Mouse (Mus musculus): ENCODE measurements around the gene Zc3h13.

Gene Zc3h13

DNA sequence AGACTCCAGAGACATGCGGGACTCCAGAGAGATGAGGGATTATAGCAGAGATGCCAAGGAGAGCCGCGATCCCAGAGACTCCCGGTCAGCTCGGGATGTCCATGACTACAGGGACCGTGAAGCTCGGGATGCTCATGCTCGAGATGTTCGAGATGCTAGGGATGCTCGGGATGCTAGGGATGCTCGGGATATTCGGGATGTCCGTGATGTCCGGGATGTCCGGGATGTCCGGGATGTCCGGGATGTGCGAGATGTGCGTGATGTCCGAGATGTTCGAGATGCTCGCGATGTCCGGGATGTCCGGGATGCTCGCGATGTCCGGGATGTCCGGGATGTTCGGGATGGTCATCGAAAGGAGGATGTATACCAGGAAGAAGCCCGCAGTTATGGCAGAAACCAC, 39.2 kb downstream of the Zc3h13 start:
- DNase-seq (ENCODE audit: low read depth, low spot score) = no peak

DNA sequence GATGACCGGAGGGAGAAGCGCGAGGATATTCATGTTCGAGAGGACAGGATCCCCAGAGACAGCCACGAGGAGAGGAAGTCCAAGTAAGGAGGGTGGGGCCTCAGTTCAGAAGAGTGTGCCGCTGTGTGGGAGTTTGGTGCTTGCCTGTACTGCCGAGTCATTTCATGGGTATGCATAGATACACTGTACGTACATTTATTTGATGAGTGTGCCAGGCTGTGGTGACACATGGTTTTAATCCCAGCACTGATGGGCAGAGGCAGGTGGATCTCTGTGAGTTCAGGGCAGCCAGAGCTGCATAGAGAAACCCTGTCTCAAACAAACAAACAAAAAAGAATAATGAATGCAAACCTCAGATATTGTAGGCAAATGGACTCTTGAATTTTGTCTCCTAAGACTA, 43.9 kb downstream of the Zc3h13 start:
- no peak for DNase-seq (ENCODE audit: low read depth, low spot score)

DNA sequence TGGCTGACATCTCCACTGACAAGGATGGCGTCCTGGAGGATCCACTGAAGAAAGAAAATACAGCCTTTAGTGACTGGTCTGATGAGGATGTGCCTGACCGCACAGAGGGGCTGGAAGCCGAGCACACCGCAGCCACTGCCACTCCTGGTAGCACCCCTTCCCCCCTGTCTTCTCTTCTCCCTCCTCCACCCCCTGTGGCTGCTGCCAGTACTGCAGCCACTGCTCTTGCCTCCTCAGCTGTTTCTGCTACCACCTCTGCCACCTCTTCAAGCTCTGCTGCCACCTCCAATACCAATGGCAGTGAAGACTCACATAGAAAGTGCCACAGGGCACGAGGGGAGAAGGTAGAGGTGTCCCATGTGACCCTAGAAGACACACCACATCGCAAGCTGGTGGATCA, 46.4 kb downstream of the Zc3h13 start:
- DNase-seq (ENCODE audit: low read depth, low spot score) = no peak

DNA sequence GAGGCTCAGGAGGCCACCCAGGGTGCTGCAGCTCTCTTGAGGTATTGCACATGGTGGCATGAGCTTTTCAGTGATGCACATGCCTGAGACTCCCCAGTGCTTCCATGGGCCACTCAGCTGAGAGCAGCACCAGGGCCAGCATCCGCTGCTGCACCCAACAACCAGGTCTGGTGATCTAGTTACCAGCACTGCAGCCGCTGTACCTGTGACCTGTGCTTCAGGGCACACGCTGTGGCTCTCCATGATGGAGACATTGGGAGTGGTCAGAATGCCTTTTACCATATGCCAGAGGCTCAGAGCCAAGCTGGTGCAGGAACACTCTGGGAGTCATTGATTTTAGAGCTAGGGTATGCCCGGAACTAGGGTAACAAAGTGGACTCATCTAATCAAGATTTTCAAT, 50.1 kb downstream of the Zc3h13 start:
- DNase-seq (ENCODE audit: low read depth, low spot score) = no peak

DNA sequence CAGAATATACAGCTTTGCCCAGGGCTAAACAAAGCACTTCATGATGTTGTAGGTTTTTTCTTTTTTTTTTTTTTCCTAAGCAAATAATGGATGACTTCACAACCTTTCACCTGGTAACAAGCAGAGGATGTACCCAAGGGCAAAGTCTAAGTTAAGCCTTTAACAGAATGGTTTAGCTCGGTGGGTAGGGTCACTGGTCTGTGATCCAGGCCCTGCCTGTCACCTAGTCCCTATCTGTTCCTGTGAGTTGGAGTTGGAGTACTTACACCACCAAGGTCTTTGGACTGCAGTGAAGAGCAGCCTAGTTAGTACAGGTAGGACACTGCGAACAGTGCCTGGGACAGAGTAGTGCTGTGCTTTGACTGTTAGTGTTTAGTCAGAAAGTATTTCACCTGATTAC, 53.7 kb downstream of the Zc3h13 start:
- no peak for DNase-seq (ENCODE audit: low read depth, low spot score)

DNA sequence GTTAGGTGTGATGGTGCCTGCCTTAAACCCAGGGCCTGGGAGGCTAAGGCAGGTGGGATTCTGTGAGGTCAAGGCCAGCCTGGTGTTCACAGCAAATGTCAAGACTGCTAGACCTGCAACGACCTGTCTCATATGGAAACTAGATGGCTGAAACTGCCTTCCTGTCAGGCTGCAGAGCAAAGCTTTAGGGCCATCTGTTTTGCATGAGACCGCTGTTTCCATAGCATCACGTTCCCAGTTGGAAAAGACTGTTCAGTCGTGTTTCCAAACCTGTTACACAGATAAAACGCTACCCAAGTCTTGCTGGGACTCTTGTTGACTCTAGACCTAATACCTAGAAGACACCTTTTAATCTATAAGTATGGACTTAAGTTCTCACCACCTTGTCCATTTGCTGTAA, 61.9 kb downstream of the Zc3h13 start:
- no peak for DNase-seq (ENCODE audit: low read depth, low spot score)

DNA sequence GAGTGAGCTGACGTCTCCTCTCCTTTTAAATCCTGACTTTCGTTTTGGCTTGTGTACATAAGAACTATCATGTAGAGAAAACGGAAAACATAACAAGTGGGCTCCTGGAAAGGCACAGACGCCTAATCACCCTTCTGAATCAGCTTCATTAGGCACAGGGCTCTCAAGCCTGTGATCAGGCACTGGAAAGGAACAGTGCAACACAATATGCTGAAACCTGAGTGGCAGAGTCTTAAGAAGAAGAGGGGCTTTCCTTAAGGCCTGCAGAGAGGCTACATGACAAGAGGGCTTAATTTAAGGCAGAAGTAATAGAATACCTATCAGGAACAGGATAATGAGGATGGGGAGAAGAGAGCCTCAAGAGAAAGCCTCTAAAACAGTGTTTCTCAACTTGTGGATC, 67.5 kb downstream of the Zc3h13 start:
- DNase-seq (ENCODE audit: low read depth, low spot score) = no peak

DNA sequence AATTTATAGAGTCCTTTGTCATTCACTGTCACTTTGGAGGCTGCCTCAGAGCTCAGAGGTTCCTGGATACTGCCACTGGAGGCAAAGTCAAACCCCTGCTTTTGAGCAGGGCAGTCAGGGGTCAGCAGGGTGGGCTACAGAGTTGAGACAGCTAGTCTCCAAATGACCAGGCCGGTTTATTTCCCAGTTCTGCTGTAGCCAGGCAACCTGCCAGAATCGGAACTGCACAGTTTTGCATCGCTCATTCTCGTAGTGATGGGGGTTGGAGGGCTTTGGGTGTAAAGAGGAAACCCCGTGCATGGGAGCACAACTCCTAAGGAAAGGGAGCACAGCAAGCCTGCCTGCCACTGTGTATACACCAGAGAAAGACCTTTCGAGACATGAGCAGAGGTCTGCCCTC, 79.1 kb downstream of the Zc3h13 start:
- DNase-seq (ENCODE audit: low read depth, low spot score) = no peak

DNA sequence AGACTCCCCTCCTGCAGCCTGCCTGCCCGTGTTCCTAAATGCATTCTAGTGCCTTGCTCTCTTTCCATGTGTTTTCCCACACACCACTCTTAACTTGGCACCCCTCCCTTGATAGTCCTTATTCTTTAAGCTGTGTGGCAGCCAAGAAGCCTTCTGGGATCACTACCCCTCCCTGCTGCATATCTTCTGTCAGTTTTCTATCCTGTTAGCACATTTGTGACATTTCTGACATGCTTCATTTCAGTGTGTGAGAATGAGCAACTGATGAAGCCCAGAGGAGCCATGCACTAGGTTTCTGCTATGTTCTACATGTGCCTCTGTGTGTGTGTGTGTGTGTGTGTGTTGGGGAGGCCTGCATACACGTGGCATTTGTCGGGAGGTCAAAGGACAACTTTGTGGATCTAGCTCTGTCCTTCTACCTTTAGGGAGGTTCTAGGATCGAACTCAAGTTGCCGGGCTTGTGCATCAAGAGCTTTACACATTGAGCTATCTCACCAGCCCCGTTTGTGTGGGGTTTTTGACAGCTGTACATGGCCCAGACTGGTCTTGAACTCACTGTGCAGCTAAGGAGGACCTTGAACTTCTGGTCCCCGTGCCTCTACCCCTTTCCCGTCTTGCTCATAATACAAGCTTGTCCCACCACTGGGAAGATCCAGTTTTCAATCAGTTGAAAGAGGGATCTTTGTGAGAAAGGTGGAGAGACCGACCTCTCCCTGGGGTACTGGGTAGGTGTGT, 81.3 kb downstream of the Zc3h13 start:
- DNase-seq (ENCODE audit: low read depth, low spot score) = no peak

DNA sequence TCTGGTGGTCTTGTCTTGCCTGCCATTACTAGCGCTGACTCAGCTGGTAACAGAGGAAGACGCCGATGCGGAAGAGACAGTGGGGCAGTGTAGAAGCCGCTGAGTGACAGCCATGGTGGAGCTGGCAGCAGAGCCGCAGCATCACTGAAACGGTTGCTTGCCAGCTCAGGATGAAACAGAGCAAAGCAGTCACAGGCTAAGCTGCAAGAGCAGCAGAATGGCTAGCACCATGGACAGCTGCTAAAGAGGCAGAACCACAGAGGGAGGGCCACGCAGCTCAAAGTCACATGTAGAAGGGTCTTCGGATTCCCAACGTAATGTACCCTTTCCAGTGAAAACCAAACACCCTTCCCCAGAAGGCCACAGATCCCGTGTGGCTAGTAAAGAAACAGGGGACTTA, 82.6 kb downstream of the Zc3h13 start:
- no peak for DNase-seq (ENCODE audit: low read depth, low spot score)

DNA sequence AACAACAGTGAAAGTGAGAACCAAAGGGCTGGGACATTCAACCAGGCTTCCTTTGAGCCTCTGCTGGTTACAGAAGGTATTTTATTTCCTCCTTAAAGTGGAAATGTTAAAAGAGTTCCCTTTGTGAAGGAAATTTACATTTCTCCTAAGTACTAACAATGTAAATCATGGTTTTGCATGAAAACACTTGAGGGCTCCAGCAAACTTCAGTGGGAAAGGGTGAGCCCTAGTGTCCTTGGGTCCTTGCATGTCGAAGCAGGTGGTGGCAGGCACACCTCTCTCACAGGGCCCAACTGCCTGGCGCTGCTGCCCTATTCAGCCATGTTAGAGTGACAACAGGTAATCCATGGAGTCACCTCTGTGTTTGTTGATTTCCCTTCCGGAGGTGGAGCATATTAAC, 83.3 kb downstream of the Zc3h13 start:
- DNase-seq (ENCODE audit: low read depth, low spot score) = no peak

DNA sequence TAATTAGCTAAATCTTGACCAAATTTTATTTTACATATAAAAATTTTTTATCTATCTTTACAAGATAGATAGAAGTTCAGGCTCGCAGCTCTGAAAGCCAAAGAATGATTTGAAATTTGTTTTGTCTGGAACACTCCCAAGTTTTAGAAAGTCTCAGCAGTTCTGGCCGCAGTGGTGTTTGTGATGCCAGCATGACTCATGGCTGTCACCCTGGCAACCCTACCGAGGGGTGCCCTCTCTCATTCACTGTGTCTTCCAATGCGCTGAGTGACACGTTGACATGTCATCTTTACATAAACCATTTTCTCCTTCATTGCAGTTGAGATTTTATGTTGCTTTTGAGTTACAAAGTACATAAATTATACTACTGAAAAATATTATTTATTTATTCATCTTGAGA, 85.7 kb downstream of the Zc3h13 start:
- no peak for DNase-seq (ENCODE audit: low read depth, low spot score)

DNA sequence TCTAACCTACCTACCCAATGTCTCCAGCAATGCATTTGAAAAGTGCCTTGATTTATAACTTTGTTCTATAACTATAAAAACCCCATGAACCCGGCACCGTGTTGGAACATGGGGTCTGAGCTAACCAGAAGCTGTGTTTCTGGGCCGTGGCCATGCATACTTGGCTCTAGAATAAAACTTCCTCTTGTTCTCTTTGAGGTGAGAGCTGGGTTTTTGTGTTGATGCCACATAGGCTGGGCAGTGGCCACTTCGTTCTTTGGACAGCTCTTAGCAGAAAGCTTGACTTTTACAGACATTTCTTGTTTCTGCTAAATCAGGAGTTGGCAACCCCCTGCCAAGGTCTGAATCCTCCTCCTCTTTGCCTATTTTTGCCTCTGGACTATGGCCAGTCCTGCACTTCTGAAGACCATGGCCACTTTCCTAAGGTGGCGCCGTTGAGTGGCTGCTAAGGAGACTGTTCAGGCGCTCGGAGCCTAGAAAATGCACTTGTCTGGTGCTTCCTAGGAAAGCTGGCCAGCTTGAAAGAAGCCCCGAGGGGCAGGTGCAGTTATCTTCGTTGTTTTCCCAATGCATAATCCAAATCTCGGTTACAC, 90.9 kb downstream of the Zc3h13 start:
- DNase-seq (ENCODE audit: low read depth, low spot score) = no peak

DNA sequence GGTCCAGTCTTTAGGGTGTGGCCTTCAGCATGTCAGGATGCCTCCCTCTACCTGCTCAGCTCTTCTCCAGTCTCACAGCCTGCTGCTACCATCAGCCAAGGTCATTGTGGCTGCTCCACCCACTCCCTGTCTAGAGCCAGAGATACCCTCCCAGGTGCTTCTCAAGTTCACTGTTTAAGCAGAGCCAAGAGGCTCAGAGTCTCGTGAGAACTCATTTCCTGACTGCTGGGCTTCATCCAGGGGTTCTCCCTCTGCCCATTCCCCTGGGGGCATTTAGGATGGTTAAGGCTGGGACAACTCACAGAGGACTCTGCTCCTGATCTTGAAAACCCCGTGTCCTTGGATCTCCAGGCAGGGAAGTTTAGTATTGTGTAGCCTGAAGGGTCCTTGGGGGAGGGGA, 92.1 kb downstream of the Zc3h13 start:
- no peak for DNase-seq (ENCODE audit: low read depth, low spot score)

DNA sequence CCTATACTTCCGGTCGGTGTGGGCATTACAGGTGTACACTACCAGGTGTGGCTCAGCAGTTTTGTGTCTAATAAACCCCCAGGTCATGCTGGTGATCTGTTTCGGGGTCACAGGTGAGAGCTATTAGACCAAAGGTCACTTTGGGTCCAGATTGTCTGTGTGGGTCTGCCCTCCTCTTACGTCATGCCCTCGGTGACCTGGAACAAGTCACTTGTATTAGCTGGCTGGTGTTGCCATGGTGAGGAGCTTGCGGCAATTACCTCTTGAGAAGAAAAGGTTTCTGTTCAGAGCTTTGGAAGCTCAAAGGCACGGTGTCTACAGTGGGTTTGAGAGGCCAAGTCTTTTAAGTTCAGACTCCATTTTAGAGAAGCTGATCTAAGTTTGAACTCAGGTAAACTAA, 93.4 kb downstream of the Zc3h13 start:
- DNase-seq (ENCODE audit: low read depth, low spot score) = no peak

All from skeletal muscle tissue, adult 2 months (tissue).